Mouse (Mus musculus): ENCODE data around the gene Vsir. TPM values are rescaled to one million over a fixed set of nuclear protein-coding genes. Genes with fewer than 3 reads are reported as not detected.

Gene Vsir
- polyA plus RNA-seq (2015; fragmentation: Nextera tagmentation; extraction: Ambion mirVana), result 6.5 and 7.9 TPM in 2 replicates

GRCm38 (mm10) chr10:60346701-60347405 is at the start of gene Vsir:
Vsir (plus strand) TSS chr10:60346851.

GRCm38 (mm10) chr10:60399449-60399848 is 52.8 kb downstream of the Vsir start, which contains the start of gene Gm17455:
Gm17455 (plus strand) TSS chr10:60399726.

Other genes with a start within 250 kb of the Vsir start
- gene Spock2, start 240.6 kb upstream of the Vsir start, polyA plus RNA-seq (2015; fragmentation: Nextera tagmentation; extraction: Ambion mirVana), result 2.8 and 3.5 TPM in 2 replicates
- gene Chst3, start 127.6 kb upstream of the Vsir start, polyA plus RNA-seq (2015; fragmentation: Nextera tagmentation; extraction: Ambion mirVana), result 0.68 and 0.82 TPM in 2 replicates
- 105 and 119 TPM in 2 replicates for gene Psap, start 69.2 kb upstream of the Vsir start, polyA plus RNA-seq (2015; fragmentation: Nextera tagmentation; extraction: Ambion mirVana)
- gene Gm17455, start 52.9 kb downstream of the Vsir start, polyA plus RNA-seq (2015; fragmentation: Nextera tagmentation; extraction: Ambion mirVana), result 2.2 and 2.4 TPM in 2 replicates

Measured in skeletal muscle tissue, postnatal 0 days (tissue).